ENCODE assay signal across 15 mouse cellular contexts in genomic region chr13:95030828-95031227, GRCm38 (mm10).
"Had no signal": no experiment of that assay in that cellular context is flagged by ENCODE, and none has a peak within 500 bp of the region (broad histone marks: within the 10 kb centered on the region; RNA-seq: fewer than 3 reads in every experiment).

No protein-coding gene starts in this region.

- H3K9me3 ChIP-seq: neural tube, embryonic 15.5 days; stomach, embryonic 15.5 days had no signal

- H3K4me3 ChIP-seq: neural tube, embryonic 15.5 days; stomach, embryonic 15.5 days had no signal

- H3K9ac ChIP-seq: neural tube, embryonic 15.5 days; stomach, embryonic 15.5 days had no signal

- DNase-seq: retina, postnatal 1 day; right cerebral cortex, adult 18-20 months; right cerebral cortex, postnatal 14 days; right cerebral cortex, postnatal 25 days; right cerebral cortex, postnatal 4 days; spleen, adult 18-20 months; thymus, adult 18-20 months; thymus, adult 2 months; thymus, postnatal 14 days; thymus, postnatal 25 days; thymus, postnatal 36 days; thymus, postnatal 4 days had no signal

- H3K27me3 ChIP-seq: neural tube, embryonic 15.5 days; stomach, embryonic 15.5 days had no signal

- H3K4me2 ChIP-seq: neural tube, embryonic 15.5 days; stomach, embryonic 15.5 days had no signal

- H3K36me3 ChIP-seq: stomach, embryonic 15.5 days had no signal

- H3K4me1 ChIP-seq: stomach, embryonic 15.5 days had no signal

- H3K27ac ChIP-seq: neural tube, embryonic 15.5 days; stomach, embryonic 15.5 days; stomach, postnatal 0 days had no signal
